Mouse (Mus musculus) heart, postnatal 0 days (tissue): ENCODE measurements around the gene Dop1b. TPM values are rescaled to one million over a fixed set of nuclear protein-coding genes. Genes with fewer than 3 reads are reported as not detected.

Experiments used
- ATAC-seq: fragments of 200-750 bp; cut with Nextera tagmentation; 2 replicates; pipeline ENCODE4 v1.8.0; 2017; ENCODE audit warnings: low read depth, moderate number of reproducible peaks, moderate library complexity; ENCODE audit not compliant: insufficient read depth
- DNase-seq: peaks from one replicate; pipeline ENCODE4 v3.0.0-alpha.2; 2016; ENCODE audit warnings: low spot score
- H3K27ac ChIP-seq: fragments of 300-500 bp; sonication (generic); 2 replicates; pipeline ENCODE4 v1.5.1; 2014; ENCODE audit warnings: low read depth, mild to moderate bottlenecking
- H3K27me3 ChIP-seq: fragments of 300-500 bp; sonication (generic); 2 replicates; pipeline ENCODE4 v1.6.1; 2014; ENCODE audit warnings: low read length, mixed read lengths; ENCODE audit not compliant: control insufficient read depth, insufficient read depth
- H3K36me3 ChIP-seq: fragments of 300-500 bp; sonication (generic); replicated peaks from 2 replicates; pipeline ENCODE4 v1.6.1; 2014; ENCODE audit warnings: low read length, mixed read lengths; ENCODE audit not compliant: control insufficient read depth, insufficient read depth
- H3K4me1 ChIP-seq: fragments of 300-500 bp; sonication (generic); 2 replicates; pipeline ENCODE4 v1.6.1; 2014; ENCODE audit warnings: antibody characterized with exemption; ENCODE audit not compliant: control insufficient read depth, insufficient read depth
- H3K4me2 ChIP-seq: fragments of 300-500 bp; sonication (generic); 2 replicates; pipeline ENCODE4 v1.6.1; 2014; ENCODE audit warnings: low read depth, mild to moderate bottlenecking, low read length, moderate library complexity
- H3K4me3 ChIP-seq: fragments of 300-500 bp; sonication (generic); 2 replicates; pipeline ENCODE4 v1.5.1; 2014; ENCODE audit warnings: low read depth, low read length
- H3K9ac ChIP-seq: fragments of 300-500 bp; sonication (generic); replicated peaks from 2 replicates; pipeline ENCODE4 v1.6.1; 2014; ENCODE audit warnings: low read depth, low read length, mixed read lengths
- H3K9me3 ChIP-seq: fragments of 300-500 bp; sonication (generic); replicated peaks from 2 replicates; pipeline ENCODE4 v1.6.1; 2016; ENCODE audit warnings: low read length; ENCODE audit not compliant: control insufficient read depth
- CTCF ChIP-seq: IDR thresholded peaks from 2 replicates; pipeline ENCODE4 v1.5.1; 2016; ENCODE audit warnings: antibody characterized with exemption, control low read depth, low read depth
- EP300 ChIP-seq: IDR thresholded peaks from 2 replicates; pipeline ENCODE4 v1.6.1; 2016; ENCODE audit warnings: antibody characterized with exemption, low read depth
- WGBS: fragments of 180-500 bp; shearing (Covaris S2); extraction: QIAGEN DNeasy Blood & Tissue Kit; methylation state at CpG from one replicate; pipeline ENCODE4 v1.1.7; 2014; 5-methylcytosine and 5-hydroxymethylcytosine counted together
- polyA plus RNA-seq: library from polyadenylated mRNA; unstranded; fragments of >200 nt; fragmentation: Nextera tagmentation; extraction: Ambion mirVana; gene quantifications from 2 replicates; pipeline ENCODE4 v1.2.1, GENCODE M21; 2015
- total RNA-seq: library from RNA; depleted of rRNA; stranded (reverse); fragments of >200 nt; gene quantifications from 2 replicates; pipeline ENCODE4 v1.2.3, GENCODE M21; 2014; ENCODE audit warnings: low replicate concordance

The Dop1b gene
- total and polyA plus RNA-seq, 2 experiments from 2014 or later: 6.0 to 13.2 TPM

DNA sequence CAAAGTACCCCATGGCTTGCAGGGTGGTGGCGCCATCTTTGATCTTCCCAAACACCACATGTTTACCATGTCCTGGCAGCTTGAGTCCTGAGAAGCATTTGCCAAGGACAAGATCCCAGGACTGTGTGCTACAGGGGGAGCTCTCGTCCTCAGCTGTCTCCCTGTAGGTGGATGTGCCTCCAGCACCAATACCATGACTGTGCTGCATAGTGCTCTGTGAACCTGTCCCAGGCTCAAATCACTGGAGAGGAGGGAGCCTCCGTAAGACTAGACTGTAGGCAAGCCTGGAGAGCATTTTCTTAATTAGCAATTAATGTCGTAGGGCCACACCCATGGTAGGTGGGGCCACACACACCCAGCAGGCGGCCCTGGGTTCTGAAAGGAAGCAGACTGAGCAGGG, 35.3 kb upstream of the Dop1b start:
- ATAC-seq (no peak), DNase-seq (no peak)
- peaks cover 17% of the 10 kb centered on the region; the same call in 1 of the 2 replicates for H3K27me3 ChIP-seq
- WGBS: 72% methylated on average over 5 of the region's 5 CpGs
- no peak overlapping the region for H3K9ac ChIP-seq
- H3K36me3 ChIP-seq: no peaks in the 10 kb centered on the region
- no peak overlapping the region for H3K27ac ChIP-seq
- no peak overlapping the region for H3K4me2 ChIP-seq
- no peak overlapping the region for H3K4me3 ChIP-seq
- TF ChIP-seq CTCF (no peak), EP300 (no peak)
- no peaks in the 10 kb centered on the region for H3K9me3 ChIP-seq
- H3K4me1 ChIP-seq: no peaks in the 10 kb centered on the region

DNA sequence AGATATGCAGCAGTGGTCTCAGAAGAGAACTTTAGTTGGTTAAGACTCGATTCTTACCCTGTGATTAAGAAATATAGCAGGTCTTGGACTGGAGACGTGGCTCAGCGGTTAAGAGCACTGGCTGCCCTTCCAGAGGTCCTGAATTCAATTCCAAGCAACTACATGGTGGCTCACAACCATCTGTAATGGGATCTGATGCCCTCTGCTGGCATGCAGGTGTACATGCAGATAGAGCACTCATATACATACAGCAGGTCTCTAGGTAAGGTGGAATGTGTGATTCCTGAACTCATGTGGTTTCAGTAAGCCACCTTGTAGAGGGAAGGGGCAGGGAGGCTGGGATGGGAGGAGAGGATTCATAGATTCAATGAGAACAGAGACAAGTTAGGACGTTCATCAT, 33.5 kb upstream of the Dop1b start:
- DNase-seq (no peak), ATAC-seq (no peak)
- H3K4me3 ChIP-seq: no peak overlapping the region
- peaks cover 34% of the 10 kb centered on the region for H3K27me3 ChIP-seq
- no peak overlapping the region for H3K9ac ChIP-seq
- TF ChIP-seq EP300: no peak
- no peak for TF ChIP-seq CTCF
- WGBS: 81% methylated on average over 4 of the region's 4 CpGs
- peaks cover 6% of the 10 kb centered on the region for H3K4me1 ChIP-seq
- H3K27ac ChIP-seq: no peak overlapping the region
- no peak overlapping the region for H3K4me2 ChIP-seq
- no peaks in the 10 kb centered on the region for H3K9me3 ChIP-seq
- no peaks in the 10 kb centered on the region for H3K36me3 ChIP-seq

DNA sequence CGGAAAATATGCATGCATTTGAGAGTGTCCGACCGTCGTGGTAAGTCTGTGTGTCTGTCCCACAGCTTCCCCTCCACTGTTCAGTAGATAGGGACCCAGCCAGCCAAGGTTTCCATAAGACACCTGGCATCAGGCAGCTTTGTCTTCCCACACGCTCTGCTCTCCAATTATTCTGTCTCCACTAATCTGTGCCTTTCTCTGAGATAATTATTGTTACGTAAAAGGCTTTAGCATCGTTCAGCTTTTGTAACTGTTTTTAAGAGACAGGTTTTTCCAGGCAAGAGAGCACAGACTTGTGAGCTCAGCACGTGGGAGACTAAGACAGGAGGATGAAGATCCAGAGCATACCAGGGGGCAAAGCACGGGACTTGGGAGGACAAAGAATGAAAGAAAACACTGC, 32.5 kb upstream of the Dop1b start:
- Histone ChIP-seq H3K27ac (no peak overlapping the region), H3K9ac (no peak overlapping the region), H3K4me2 (no peak overlapping the region), H3K9me3 (no peaks in the 10 kb centered on the region), H3K36me3 (no peaks in the 10 kb centered on the region), H3K4me3 (no peak overlapping the region), H3K27me3 (peaks cover 44% of the 10 kb centered on the region), H3K4me1 (peaks cover 15% of the 10 kb centered on the region)
- 35% methylated on average over 9 of the region's 9 CpGs for WGBS
- ATAC-seq (no peak), DNase-seq (no peak)
- no peak for TF ChIP-seq EP300
- no peak for TF ChIP-seq CTCF

DNA sequence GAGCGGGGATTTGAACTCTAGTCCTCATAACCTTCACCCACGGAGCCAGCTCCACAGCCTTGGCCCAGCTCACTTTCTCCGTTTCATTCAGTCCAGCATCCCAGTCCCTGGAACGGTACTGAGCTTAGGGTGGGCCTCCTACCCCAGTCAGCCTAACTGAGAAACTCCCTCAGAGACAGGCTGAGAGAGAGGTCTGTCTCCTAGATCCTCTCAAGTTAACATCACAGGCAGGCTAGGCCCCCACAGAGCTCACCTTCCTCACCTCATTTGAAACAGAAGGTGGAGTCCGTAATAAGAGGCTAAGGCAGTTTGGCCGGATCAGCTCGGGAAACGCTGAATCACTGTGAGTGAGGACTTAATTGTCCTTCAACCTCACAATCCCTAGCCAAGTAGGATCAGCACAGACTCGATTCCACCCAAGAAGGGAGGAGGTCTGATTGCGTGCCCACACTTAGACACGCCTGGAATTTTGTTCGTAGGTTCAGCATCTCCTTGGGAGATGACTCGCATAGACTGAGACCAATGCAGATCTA, 29.5 kb upstream of the Dop1b start:
- DNase-seq (no peak), ATAC-seq (no peak)
- peak overlapping the region; percentile 49 for H3K4me3 ChIP-seq
- no peak overlapping the region for H3K9ac ChIP-seq
- H3K4me1 ChIP-seq: peaks cover 17% of the 10 kb centered on the region
- H3K36me3 ChIP-seq: no peaks in the 10 kb centered on the region
- 20% methylated on average over 13 of the region's 13 CpGs for WGBS
- H3K27ac ChIP-seq: no peak overlapping the region
- H3K27me3 ChIP-seq: peaks cover 52% of the 10 kb centered on the region
- H3K4me2 ChIP-seq: peak overlapping the region; percentile 73
- TF ChIP-seq EP300: no peak
- no peak for TF ChIP-seq CTCF
- H3K9me3 ChIP-seq: no peaks in the 10 kb centered on the region

DNA sequence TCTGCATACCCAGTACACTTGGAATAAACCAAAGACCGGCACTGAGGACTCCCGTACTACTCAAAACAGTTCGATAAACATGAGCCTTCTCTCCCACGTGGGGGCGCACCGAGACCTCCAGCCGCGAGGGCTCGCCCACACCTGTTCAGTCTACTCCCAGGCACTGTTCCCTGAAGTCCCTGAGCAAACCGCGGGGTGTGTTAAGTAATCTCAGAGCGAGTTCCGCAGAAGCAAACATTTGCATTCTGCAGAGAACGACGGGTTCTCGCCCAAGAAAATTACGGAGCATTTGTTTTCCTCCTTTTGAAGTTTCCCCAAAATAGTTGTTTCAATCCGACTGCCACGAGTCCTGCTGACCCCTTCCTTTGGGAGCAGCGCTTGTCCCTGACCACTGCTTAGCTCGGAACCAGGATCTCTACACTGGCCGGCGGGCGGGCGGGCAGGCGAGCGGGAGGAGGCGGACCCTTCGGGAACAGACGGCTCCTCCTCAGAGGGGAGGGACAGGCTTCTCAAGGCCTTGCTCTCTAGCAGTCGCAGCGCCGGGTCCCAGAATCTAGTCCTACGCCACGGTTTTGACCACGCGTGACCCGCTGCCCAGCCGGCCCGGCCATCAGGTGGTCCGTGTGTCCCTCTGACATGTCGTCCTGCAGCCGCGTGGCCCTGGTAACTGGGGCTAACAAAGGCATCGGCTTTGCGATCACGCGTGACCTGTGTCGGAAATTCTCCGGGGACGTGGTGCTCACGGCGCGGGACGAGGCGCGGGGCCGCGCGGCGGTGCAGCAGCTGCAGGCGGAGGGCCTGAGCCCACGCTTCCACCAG, 28.8 kb upstream of the Dop1b start, which contains the start of gene Cbr3:
Gene Cbr3 (plus strand): TSS at position 527 of the 819 bp plus-strand sequence.
- Histone ChIP-seq H3K36me3 (no peaks in the 10 kb centered on the region), H3K9me3 (no peaks in the 10 kb centered on the region), H3K4me3 (peak within 1 kb of the TSS; percentile 49), H3K27me3 (peaks cover 52% of the 10 kb centered on the region), H3K4me1 (peaks cover 17% of the 10 kb centered on the region), H3K27ac (no peak within 1 kb of the TSS), H3K9ac (peak within 1 kb of the TSS; percentile 40), H3K4me2 (peak within 1 kb of the TSS; percentile 73)
- TF ChIP-seq CTCF (peak; percentile 57), EP300 (no peak)
- peak; percentile 47 for DNase-seq
- WGBS: 2% methylated on average over 63 of the region's 63 CpGs
- ATAC-seq: peak; percentile 67
